Mouse (Mus musculus) monocyte, adult 5-6 weeks (primary cell): ENCODE results near the gene Hspb1. TPM values are rescaled to one million over a fixed set of nuclear protein-coding genes. Genes with fewer than 3 reads are reported as not detected.

Experiments used
- ATAC-seq: fragments of 153-309, 156-312 bp; replicated peaks from 2 replicates; pipeline ENCODE4 v1.8.0; 2017; ENCODE audit warnings: mild to moderate bottlenecking; ENCODE audit not compliant: low TSS enrichment, insufficient number of reproducible peaks, severe bottlenecking, poor library complexity, low FRiP score
- total RNA-seq: library from RNA; stranded (forward); fragments of 200-1000, 200-491, 200-594 nt; gene quantifications from 3 replicates; pipeline ENCODE4 v1.2.3, GENCODE M21; 2017

Hspb1 gene
- total RNA-seq, 1 experiment from 2014 or later: not detected

- ATAC-seq: peak; percentile 71
These were observed 46.3 kb downstream of the Hspb1 start for GRCm38 (mm10) chr5:135933900-135934441.

DNA sequence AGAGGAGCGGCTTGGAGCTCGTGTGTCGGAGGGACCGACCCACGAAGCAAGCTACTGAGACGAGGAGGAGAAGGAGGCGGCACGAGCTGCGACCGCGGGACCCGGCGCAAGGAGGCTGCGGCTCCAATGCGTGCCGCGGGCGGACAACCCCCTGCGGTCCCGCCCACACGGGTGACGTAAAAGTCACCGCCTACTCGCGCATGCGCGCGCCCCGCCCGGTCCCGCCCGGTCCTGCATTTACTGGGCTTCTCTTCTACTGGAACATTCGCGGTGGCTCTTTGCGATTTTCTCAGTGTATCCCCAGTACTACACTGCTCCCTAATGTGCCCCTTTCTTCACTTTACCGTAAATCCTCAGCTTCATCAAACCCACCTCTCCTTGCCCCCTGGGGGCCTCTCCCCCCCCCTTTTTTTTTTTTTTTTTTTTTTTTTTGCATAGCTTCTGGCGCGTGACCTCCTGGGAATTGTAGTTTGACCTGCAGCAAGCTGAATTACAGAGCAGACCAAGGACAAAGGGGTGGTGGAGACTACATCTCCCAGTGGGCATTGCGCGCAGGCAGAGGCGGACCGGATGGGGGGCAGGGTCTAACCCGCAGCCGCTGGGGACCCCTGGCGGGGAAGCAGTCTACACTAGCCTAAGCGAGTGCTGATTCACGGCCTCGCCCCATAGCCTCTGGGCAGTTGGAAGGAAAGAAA is 46.9 kb downstream of the Hspb1 start, which contains the start of gene Ywhag:
Gene Ywhag, minus strand, starts transcription at position 136 of the 695 bp plus-strand sequence.
- peak; percentile 94 for ATAC-seq

GRCm38 (mm10) chr5:135935176-135935523 is 47.4 kb downstream of the Hspb1 start:
- no peak for ATAC-seq

DNA sequence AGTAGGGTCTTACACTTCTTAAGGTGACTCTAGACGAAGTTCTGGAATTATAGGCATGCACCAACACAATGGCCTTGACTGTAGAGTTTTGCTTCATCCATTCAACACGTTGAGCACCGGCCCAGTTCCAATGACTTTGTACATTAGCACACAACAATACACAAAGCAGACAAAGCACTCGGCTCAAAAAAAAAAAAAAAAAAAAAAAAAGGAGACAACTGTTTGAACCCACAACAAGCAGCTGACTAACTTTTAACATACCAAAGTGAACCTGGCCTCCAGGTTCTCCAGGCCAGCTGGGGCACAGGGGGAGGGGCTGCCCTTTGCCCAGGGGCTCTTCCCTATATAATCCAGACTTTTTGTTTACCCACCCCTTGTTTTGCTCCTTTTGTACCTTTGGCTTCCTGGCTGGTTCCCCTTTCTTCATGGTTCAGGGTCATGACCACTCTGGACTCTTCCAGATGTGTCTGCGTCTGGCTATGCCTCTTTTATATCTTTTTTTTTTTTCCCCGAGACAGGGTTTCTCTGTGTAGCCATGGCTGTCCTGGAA is 48.0 kb downstream of the Hspb1 start:
- ATAC-seq: no peak

Other genes starting within 250 kb of the Hspb1 start
- gene Por, start 217.9 kb upstream of the Hspb1 start, total RNA-seq: 51.2 to 59.0 TPM (median 57.1 TPM) in 3 replicates
- gene Tmem120a, start 143.5 kb upstream of the Hspb1 start, total RNA-seq: 16.5 to 34.4 TPM (median 19.1 TPM) in 3 replicates
- gene Styxl1, start 109.5 kb upstream of the Hspb1 start, total RNA-seq: 1.5 TPM in 1 of 3 replicates, not detected in the others
- 86.0 to 121 TPM (median 119 TPM) in 3 replicates for gene Mdh2, start 109.4 kb upstream of the Hspb1 start, total RNA-seq
- gene Srrm3, start 81.0 kb upstream of the Hspb1 start, total RNA-seq: not detected in 3 replicates
- 86.4 to 119 TPM (median 100 TPM) in 3 replicates for gene Ywhag, start 46.7 kb downstream of the Hspb1 start, total RNA-seq
- gene Ssc4d, start 86.6 kb downstream of the Hspb1 start, total RNA-seq: 1.5 to 1.9 TPM in 2 of 3 replicates, not detected in the other
- gene Zp3, start 92.2 kb downstream of the Hspb1 start, total RNA-seq: not detected in 3 replicates
- gene Dtx2, start 106.9 kb downstream of the Hspb1 start, total RNA-seq: 5.4 to 11.2 TPM (median 6.8 TPM) in 3 replicates
- not detected in 3 replicates for gene Upk3b, start 150.6 kb downstream of the Hspb1 start, total RNA-seq
- not detected in 3 replicates for gene Upk3bl, start 166.6 kb downstream of the Hspb1 start, total RNA-seq
- gene Rasa4, start 196.0 kb downstream of the Hspb1 start, total RNA-seq: 20.8 to 45.1 TPM (median 32.3 TPM) in 3 replicates
- 80.7 to 92.5 TPM (median 81.7 TPM) in 3 replicates for gene Polr2j, start 228.7 kb downstream of the Hspb1 start, total RNA-seq
- gene Lrwd1, start 248.2 kb downstream of the Hspb1 start, total RNA-seq: 20.4 to 31.1 TPM (median 22.4 TPM) in 3 replicates
- gene Alkbh4, start 248.2 kb downstream of the Hspb1 start, total RNA-seq: 8.4 to 14.0 TPM (median 11.1 TPM) in 3 replicates